Mouse (Mus musculus) adrenal gland, adult (tissue): ENCODE measurements at regions not wholly inside any gene's neighbourhood (a gene's known extent, or its start where the extent isn't known, plus 50 kb on each side); places are given as distances from the start of the nearest gene placed in this dataset.

Source experiments
- DNase-seq, 2 experiments: peaks; one replicate each; pipeline ENCODE4 v3.0.0; 2022 to 2023; ENCODE audit warnings: low spot score in 1 of 2; ENCODE audit not compliant: inconsistent age in 2 of 2

GRCm38 (mm10) chr14:47857731-47858556 is 209.7 kb downstream of the Ktn1 start:
- DNase-seq = no peak

GRCm38 (mm10) chr14:47862556-47862955 is 214.3 kb downstream of the Ktn1 start:
- no peak for DNase-seq

- DNase-seq = peak; percentile 22 to 69
Observed at GRCm38 (mm10) chr14:47863067-47863466, 214.8 kb downstream of the Ktn1 start.

- no peak for DNase-seq
Observed at GRCm38 (mm10) chr14:47863701-47864100, 215.5 kb downstream of the Ktn1 start.

GRCm38 (mm10) chr14:47867017-47867416 is 218.8 kb downstream of the Ktn1 start:
- DNase-seq = no peak

GRCm38 (mm10) chr14:47868258-47868780 is 220.1 kb downstream of the Ktn1 start:
- DNase-seq = no peak

- no peak for DNase-seq
Observed at GRCm38 (mm10) chr14:47876585-47876984, 228.3 kb downstream of the Ktn1 start.

- no peak for DNase-seq
Observed at GRCm38 (mm10) chr14:47877167-47877566, 228.9 kb downstream of the Ktn1 start.

- DNase-seq = no peak
Observed at GRCm38 (mm10) chr14:47877771-47878443, 229.7 kb downstream of the Ktn1 start.

- no peak for DNase-seq
Observed at GRCm38 (mm10) chr14:47885326-47885725, 235.3 kb upstream of the Peli2 start.

- no peak for DNase-seq
Observed at GRCm38 (mm10) chr14:47890251-47891198, 230.1 kb upstream of the Peli2 start.

- DNase-seq = no peak
Observed at GRCm38 (mm10) chr14:47896581-47896980, 224.0 kb upstream of the Peli2 start.

GRCm38 (mm10) chr14:47897907-47898530 is 222.6 kb upstream of the Peli2 start:
- peak; percentile 27 to 53 for DNase-seq

- no peak for DNase-seq
Observed at GRCm38 (mm10) chr14:47898605-47899004, 222.0 kb upstream of the Peli2 start.

GRCm38 (mm10) chr14:47905334-47905733 is 215.3 kb upstream of the Peli2 start:
- DNase-seq = no peak

GRCm38 (mm10) chr14:47909129-47909528 is 211.5 kb upstream of the Peli2 start:
- DNase-seq = no peak

- DNase-seq = no peak
Observed at GRCm38 (mm10) chr14:47910741-47911295, 209.8 kb upstream of the Peli2 start.

- DNase-seq = no peak
Observed at GRCm38 (mm10) chr14:47911546-47912545, 208.8 kb upstream of the Peli2 start.

GRCm38 (mm10) chr14:47915621-47916020 is 205.0 kb upstream of the Peli2 start:
- DNase-seq = no peak
